Mouse (Mus musculus): Measurements from ENCODE around the gene Sh3bp1. TPM values are rescaled to one million over a fixed set of nuclear protein-coding genes. Genes with fewer than 3 reads are reported as not detected.

Gene Sh3bp1
- 238 TPM for polyA plus RNA-seq (2017; shearing (Covaris generic))

GRCm38 (mm10) chr15:78899740-78900584 lies at the start of gene Sh3bp1:
TSS of gene Sh3bp1 (plus strand) at chr15:78899768.

GRCm38 (mm10) chr15:78855303-78855965 lies 44.1 kb upstream of the Sh3bp1 start, which contains the start of gene Lgals2:
TSS of gene Lgals2 (minus strand) at chr15:78855529.

DNA sequence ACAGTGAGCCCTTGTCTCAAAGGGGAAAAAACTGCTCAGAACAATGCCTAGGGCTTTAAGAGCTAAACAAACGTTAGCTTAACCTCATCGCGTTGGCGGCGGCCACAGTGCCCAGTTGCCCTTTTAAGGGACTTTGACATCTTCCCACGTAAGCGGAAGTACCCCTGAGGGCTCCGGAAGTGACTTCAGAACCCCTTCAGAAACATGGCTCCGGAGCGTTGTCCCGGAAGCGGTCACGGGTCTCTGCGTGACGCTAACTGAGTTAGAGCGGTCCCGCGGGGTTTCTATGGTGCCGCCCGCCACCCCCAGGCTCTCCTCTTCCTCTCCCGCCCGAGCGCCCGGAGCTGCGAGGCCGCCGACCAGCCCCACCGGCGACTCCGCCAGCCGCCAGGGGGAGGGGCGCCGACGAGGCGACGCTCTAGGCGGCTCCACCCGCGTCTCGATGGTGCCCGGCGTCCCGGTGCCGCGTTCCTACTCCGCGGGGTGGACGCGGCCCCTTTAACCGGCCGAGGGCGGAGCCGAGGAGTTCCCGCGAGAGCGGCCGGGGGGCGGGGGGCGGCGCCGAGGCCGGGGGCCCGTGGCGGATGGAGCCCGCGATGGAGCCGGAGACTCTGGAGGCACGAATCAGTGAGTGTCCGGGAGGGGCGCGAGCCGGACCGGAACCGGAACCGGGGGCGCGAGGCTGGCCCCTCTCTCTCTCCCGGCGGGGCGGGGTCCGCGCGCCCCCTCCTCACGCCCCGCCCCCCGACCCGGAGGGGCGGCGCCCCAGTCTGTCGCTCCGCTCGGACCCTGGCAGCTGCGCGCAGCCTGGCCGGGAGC lies 22.4 kb upstream of the Sh3bp1 start, which contains the start of gene Gga1:
Gene Gga1, plus strand, starts transcription at position 200 of the 819 bp plus-strand sequence.

DNA sequence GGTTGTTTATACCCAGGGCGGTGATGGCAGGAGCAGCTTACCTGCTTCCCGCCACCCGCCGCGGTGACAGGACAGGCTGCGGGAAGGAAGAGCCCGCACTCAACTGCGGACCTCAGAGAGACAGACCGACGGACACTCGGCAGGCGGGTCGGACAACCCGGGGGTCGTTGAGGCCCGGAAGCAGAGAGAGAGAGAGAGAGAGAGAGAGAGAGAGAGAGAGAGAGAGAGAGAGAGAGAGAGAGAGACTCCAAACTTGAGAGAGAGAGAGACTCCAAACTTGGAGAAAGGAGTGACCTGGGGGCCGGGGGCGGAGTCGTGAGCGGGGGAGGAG lies 194 bp upstream of the Sh3bp1 start, which contains the start of gene Gm49510:
Gene Gm49510, plus strand, starts transcription at position 259 of the 331 bp plus-strand sequence.

GRCm38 (mm10) chr15:78913632-78914090 lies 14.1 kb downstream of the Sh3bp1 start, which contains the start of gene Pdxp:
TSS of gene Pdxp (plus strand) at chr15:78913919.

DNA sequence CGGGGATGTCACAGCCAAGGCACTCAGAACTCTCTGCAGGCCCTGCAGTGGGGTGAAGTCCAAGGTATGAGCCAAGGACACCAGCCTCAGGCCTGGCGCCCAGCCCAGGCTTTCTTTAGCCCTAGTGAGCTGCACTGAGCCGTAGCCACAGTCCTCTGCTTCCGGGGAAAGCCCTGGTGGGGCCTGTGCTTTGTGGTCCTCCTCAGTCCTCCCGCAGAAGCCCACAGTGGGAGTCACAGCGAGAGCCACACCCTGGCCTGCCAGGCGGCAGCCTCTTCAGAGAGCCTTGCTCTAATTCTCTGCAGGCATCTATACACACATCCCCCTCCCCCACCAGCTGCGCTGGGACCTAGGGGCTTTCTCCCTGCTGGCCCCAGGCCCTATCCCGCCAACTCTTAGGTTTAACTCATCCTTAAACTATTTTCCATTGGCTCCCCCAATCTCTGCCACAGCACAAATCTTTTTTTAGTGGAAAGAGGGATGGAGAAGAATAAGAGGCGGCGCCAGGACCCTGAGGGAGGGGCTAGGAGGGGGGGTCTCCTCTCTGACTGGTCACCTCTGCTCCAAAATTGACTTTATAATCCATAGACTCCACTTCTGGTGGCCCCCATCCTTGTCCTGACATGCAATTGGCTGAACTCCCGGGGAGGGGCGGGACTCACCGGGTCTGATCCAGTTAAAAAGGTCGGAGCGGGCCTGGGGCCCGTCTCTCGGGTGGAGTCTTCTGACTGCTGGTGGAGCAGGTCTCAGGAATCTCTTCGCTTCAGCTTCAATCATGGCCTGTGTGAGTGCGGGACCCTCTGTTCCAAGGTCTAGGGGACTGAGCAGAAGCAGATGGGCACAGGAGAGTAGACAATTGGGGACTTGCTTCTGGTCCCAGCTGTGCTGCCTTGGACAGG lies 26.7 kb downstream of the Sh3bp1 start, which contains the start of gene Lgals1:
Gene Lgals1, plus strand, starts transcription at position 705 of the 899 bp plus-strand sequence.

GRCm38 (mm10) chr15:78934784-78935320 lies 35.3 kb downstream of the Sh3bp1 start, which contains the start of gene Nol12:
TSS of gene Nol12 (plus strand) at chr15:78934933.

DNA sequence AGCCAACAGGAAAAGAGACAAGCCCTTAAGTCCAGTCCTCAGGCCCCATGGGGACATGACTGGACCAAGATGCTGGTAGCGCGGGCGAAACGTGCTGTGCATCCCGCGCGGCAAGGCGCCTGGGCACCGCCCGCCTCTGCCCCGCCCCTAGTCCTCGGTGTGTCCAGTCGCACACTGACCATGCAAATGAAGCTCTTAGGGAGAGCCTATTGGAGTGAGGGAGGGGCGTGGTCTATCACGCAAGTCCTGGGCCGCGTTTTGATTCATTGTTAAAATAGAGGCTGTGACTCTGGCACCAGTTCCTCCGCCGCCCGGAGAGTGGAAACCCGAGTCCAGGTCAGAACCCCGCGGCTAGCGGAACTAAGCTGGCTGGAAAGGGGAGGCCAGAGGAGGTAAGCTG lies 48.1 kb downstream of the Sh3bp1 start, which contains the start of gene Triobp:
Gene Triobp, plus strand, starts transcription at position 68 of the 400 bp plus-strand sequence.

Other genes with a start within 250 kb of the Sh3bp1 start
- gene Elfn2, start 181.0 kb upstream of the Sh3bp1 start, polyA plus RNA-seq (2017; shearing (Covaris generic)): 0.04 TPM
- 156 TPM for gene Mfng, start 126.3 kb upstream of the Sh3bp1 start, polyA plus RNA-seq (2017; shearing (Covaris generic))
- 0.12 TPM for gene Card10, start 96.7 kb upstream of the Sh3bp1 start, polyA plus RNA-seq (2017; shearing (Covaris generic))
- not detected for gene Cdc42ep1, start 57.1 kb upstream of the Sh3bp1 start, polyA plus RNA-seq (2017; shearing (Covaris generic))
- gene Lgals2, start 44.2 kb upstream of the Sh3bp1 start, polyA plus RNA-seq (2017; shearing (Covaris generic)): not detected
- 74.6 TPM for gene Gga1, start 22.6 kb upstream of the Sh3bp1 start, polyA plus RNA-seq (2017; shearing (Covaris generic))
- gene Gm49510, start 101 bp upstream of the Sh3bp1 start, polyA plus RNA-seq (2017; shearing (Covaris generic)): 0.39 TPM
- 28.4 TPM for gene Pdxp, start 14.2 kb downstream of the Sh3bp1 start, polyA plus RNA-seq (2017; shearing (Covaris generic))
- gene Lgals1, start 27.0 kb downstream of the Sh3bp1 start, polyA plus RNA-seq (2017; shearing (Covaris generic)): 284 TPM
- gene Nol12, start 35.2 kb downstream of the Sh3bp1 start, polyA plus RNA-seq (2017; shearing (Covaris generic)): 48.6 TPM
- gene Triobp, start 48.0 kb downstream of the Sh3bp1 start, polyA plus RNA-seq (2017; shearing (Covaris generic)): 92.1 TPM
- gene H1f0, start 128.7 kb downstream of the Sh3bp1 start, polyA plus RNA-seq (2017; shearing (Covaris generic)): 83.9 TPM
- 1.2 TPM for gene Galr3, start 142.1 kb downstream of the Sh3bp1 start, polyA plus RNA-seq (2017; shearing (Covaris generic))
- gene Ankrd54, start 163.1 kb downstream of the Sh3bp1 start, polyA plus RNA-seq (2017; shearing (Covaris generic)): 59.7 TPM
- gene Eif3l, start 175.4 kb downstream of the Sh3bp1 start, polyA plus RNA-seq (2017; shearing (Covaris generic)): 155 TPM
- 45.8 TPM for gene Micall1, start 209.1 kb downstream of the Sh3bp1 start, polyA plus RNA-seq (2017; shearing (Covaris generic))
- 141 TPM for gene Polr2f, start 241.2 kb downstream of the Sh3bp1 start, polyA plus RNA-seq (2017; shearing (Covaris generic))
- 1.8 TPM for gene 1700088E04Rik, start 241.5 kb downstream of the Sh3bp1 start, polyA plus RNA-seq (2017; shearing (Covaris generic))